Mouse (Mus musculus): ENCODE measurements around the gene Dmxl2.

Dmxl2 gene

DNA sequence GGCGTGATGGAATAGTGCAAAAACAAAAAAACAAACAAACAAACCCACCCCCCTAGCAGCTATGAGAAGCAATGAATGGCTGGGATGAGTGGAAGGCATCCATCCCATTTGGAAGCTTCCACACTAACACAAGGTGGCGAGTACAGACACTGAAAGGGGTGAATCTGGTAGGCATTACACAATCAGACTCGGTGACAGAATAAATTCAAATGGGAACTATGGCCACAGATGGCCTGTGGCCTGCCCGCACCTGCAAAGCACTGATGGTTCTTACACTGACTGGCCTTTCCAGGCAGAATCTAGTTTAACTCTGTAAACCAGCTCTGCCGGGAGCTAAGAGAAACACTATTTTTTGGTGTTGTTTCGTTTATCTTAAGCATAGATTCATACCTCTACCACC is 2.1 kb downstream of the Dmxl2 start:
- no peak for DNase-seq (ENCODE audit: low read depth)

DNA sequence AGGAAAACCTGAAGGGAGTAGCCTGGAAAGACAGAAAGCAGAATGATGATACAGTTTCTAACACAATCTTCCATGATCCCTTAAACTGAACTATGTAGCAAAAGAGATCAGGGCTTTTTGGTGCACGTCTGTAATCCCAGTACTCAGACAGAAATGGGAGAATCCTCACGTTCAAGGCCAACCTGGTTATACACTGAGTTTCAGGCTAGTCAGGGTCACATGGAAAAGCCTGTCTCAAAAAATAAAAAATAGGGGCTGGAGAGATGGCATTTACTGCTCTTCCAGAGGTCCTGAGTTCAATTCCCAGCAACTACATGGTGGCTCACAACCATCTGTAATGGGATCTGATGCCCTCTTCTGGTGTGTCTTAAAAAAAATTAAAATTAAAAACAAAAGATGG is 11.0 kb downstream of the Dmxl2 start:
- DNase-seq (ENCODE audit: low read depth), result no peak

DNA sequence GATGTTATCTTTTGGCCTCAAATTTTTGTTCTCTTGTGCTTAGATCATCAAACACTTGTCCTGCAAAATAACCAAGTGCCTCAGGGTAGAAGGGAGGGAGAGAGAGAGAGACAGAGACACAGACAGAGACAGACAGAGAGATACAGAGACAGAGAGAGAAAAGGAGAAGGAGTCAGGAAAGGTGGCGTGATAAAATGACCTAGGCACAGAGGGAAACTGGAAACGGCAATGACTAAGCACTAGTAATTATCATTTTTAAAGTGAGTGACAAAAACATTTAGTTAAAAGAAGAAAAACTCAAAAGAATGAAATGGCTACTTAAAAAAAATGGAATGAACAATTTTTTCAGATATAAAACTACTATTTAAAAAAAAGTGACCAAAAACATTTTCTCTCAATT is 11.8 kb downstream of the Dmxl2 start:
- DNase-seq (ENCODE audit: low read depth), result no peak

DNA sequence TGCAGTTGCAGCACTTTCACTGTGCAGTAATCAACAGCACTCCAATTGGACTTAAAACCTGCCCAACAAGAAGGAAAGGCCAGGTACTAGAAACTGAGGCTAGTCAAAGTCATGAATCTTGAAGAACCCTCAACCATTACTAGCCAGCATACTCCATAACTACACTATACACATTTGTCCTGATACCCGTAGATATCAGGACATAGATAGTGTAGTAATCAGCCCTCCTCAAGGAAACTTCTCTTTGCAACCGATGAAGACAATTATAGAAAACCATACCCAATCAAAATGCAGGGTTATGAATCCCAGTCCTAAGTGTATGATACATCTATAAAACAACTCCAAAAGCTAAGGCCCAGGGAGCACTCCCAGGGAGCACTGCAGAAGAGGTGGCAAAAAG is 16.5 kb downstream of the Dmxl2 start:
- no peak for DNase-seq (ENCODE audit: low read depth)

DNA sequence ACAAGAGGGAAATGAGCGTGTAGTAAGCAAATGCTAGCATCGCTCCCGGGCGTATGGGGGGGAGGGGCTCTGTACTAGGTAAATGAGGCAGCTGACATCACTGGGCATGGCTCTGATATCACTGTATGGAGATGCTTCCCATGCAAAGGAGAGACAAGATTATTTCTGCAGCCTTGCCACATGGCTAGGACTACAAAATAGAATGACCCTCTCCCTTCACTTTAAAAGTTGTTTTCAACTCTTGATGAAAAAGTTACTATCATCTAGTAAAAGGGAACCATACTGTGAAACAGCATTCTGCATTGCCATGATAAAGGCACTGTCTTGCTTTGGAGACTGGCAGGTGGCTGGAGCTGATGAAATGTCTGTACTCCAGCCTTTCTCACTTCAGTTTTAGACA is 18.2 kb downstream of the Dmxl2 start:
- DNase-seq (ENCODE audit: low read depth), result no peak

DNA sequence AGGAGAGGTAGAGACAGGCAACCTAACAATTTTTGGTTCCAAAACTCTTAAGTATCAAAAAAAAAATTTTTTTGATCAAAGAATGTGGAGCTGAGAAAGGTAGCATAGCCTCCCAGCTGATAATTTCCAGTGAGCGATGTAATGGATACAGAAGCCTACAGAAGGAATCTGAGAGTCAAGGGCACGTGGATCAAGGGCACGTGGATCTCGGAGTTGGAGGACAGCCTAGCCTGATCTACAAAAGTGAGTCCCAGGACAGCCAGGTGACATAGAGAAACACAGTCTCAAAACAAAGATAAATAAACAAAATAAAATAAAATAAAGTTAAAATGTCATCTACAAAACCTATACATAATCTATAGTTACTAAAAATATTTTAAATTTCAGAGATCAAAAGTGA is 18.7 kb downstream of the Dmxl2 start:
- DNase-seq (ENCODE audit: low read depth), result no peak

DNA sequence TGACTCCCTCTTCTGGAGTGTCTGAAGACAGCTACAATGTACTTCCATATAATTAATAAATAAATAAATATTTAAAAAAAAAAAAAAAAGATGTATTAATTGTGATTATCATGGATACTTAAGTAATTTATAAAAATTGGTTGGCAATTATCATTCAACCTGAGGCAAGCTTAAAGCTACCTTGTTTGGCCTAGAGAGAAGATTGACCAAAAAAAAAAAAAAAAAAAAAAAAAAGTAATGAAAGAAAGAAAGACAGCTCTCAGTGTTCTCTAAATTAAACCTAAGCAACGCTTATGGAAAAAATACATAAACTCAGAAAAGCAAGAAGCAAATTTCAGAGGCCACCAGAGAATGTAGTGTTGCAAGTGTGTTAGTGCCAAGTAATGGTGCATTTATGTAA is 22.4 kb downstream of the Dmxl2 start:
- no peak for DNase-seq (ENCODE audit: low read depth)

DNA sequence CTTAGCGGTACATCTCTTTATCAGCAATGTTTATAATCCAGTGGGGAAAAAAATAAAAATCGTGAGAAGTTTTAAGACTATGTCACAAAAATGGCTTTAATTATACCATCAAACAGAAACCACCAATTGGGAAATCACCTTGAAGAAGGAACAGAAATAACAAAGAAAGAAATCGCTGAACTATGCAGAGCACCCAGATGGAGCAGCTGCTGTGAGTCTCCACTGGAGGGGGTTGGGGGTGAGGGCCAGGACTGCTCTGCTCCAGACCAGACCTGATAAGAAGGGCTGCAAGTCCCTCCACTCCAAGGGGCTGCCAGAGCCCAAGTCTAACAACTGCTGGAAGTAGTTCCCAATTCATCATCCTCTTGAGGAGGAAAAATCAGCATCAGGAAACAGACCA is 23.3 kb downstream of the Dmxl2 start:
- no peak for DNase-seq (ENCODE audit: low read depth)

DNA sequence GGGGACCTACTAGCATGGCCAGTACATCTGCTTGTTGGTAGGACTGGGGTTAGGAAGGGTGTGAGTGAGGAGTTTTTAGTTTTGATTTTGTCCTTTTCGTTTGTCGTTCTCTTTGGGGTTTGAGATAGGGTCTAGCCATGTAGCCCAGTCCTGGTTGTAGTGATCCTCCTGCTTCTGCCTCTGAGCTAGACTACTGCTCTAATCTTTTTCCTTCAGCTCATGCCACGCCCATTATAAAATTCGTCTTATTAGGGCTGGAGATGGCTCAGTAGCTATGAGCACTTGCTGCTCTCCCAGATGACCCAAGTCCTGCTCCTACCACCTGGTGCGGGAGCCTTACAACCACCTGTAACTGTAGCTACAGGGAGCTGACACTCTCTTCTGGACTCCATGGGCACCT is 26.9 kb downstream of the Dmxl2 start:
- DNase-seq (ENCODE audit: low read depth), result no peak

DNA sequence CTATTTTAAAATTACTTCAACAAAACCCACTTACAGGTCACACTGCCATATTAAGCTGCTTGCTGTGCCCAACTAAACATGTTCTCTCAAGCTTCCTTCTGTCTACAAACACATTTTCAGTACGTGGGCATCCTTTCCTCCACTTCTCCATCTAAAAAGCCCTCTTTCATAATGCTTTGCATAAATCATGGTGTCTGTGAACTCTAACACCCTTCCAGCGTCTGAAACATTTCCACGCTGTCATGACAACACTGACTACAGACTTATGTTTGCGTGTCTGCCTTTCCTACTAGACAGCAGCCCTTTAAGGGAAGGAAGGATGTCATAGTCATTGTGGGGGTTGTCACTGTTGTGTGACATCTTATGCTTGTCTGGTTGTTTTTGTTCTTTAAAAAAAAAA is 27.4 kb downstream of the Dmxl2 start:
- no peak for DNase-seq (ENCODE audit: low read depth)

DNA sequence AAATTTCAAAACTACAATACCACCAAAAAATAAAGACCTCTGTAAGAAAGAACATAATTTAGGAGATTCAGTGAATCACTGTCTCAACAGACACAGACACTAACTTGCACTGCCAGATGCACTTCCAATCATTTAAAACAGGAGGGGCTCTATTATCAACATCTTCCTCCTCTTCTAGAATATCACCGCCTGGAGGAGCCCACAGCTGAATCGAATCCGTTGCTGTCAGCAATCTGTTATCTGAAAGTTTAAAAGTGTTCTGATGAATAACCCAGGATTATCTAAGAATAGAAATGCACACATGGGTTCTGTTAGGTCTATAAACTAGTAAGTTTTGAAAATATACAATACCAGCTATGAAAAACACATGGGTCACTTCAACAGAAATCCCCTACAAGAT is 28.6 kb downstream of the Dmxl2 start:
- no peak for DNase-seq (ENCODE audit: low read depth)

DNA sequence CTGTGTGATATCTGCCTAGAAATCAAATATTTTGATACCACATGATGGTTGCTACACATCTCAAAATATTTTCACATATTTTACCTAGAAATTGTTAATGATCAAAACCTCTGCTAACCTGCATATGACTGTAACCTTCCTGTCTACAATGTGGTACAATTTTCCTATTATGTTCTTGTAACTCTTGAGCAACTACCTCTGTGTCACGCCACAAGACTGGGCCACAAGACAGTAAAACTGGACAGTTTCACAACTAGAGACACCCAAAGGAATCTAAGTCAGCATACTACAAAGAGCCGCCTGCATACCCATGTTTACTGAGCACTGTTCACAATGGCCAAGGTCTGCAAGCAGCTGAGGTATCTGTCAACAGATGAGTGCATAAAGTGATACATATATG is 32.1 kb downstream of the Dmxl2 start:
- DNase-seq (ENCODE audit: low read depth), result no peak

DNA sequence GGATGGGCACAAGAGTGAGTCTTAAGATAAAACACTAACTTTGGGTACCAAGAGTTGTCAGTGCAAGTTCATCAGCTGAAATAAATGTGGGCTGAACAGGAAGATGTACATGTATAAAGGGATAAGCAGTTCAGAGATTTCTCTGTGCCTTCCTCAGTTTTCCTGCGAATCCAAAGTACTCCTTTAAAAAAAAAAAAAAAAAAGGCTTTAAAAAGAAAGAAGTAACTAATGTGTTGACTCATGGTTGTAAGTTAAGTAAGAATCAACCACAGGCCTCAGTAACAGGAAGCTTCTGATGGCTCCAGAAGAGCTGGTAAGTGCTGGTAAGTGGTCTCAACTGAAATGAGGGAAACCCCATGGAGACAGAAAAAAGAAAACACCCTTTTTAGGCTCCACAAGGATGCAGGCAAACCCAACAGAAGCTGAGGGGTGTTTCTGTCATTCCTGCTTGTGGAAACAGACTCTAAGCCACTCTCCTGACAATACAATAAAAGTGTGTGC is 33.9 kb downstream of the Dmxl2 start:
- DNase-seq (ENCODE audit: low read depth), result no peak

DNA sequence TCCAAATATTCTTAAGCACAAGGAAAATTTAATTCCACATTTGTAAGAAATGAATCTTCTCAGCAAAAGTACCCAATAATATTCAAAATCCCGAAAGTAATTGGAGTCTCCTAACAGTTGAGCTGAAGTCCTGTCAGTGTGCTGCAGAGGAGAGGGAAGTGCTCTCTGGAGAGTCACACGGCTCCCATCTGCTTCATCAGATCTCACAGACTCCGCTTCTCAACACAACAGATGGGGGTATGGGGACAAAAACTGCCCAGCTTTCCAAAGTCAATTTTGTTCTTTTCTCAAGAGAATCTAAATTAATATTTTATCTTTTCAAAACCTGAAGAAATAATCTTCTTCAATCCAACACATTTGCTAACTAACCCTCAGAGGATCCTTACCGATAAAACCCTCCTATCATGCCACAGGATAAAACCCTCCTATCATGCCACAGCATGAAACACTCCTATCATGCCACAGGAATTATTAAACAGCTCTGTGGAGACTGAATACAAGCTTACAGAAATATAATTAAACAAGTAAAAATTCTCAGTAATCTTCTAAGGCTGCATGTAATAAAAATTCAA is 37.9 kb downstream of the Dmxl2 start:
- DNase-seq (ENCODE audit: low read depth), result no peak

DNA sequence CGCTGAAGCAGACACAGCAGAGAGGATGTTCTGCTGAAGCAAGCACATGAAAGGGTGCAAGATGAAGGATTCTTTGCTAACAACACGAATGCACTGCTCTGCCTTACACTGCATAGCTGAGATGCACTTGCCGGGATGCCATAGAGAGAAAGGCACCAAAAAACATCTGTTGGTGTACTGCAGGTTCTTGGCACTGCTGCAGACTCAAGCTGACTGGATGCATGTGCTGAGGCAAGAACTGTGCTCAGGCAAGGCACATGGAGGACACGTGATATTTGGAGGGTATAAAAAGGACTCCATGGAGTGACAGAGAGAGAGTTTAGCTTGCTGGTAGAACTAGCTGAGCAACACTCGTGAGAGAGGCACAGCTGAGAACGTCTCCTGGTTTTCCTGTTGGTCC is 62.4 kb downstream of the Dmxl2 start:
- no peak for DNase-seq (ENCODE audit: low read depth)

DNA sequence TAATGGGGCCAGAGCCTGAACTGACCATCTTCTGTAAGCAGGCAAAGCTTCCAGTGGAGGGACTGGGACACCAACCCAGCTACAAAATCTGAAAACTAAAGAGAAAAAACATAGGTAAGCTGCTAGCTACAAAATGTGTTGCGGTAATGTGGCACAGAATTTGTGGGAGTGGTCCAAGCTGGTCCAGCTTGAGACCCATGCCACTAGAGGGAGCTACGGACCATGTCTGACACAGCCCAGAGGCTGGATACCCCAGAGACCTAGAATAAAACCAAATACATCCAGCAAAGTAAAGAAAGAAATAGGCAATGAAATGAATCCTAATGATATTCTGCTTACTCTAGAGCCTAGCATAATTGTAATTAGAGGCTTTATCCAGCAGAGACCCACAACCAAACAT is 63.2 kb downstream of the Dmxl2 start:
- DNase-seq (ENCODE audit: low read depth), result no peak

DNA sequence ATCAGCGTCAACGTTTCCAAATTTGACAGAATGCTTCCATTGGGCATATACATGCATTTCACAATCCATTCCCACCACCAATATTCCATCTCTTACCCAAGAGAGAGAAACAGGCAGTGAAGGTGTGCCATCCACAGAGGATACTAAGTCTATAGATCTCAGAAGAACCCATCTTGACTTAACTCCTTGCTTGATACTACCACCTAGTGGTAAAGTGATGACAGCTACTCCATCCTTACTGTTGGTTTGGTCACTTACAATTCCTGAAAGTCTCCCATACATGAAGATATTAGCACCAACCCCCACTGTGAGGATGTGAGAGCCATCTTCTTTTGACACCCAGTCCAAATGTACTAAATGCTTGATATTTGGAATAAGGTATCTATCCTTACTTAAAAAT is 85.2 kb downstream of the Dmxl2 start:
- DNase-seq (ENCODE audit: low read depth), result no peak

DNA sequence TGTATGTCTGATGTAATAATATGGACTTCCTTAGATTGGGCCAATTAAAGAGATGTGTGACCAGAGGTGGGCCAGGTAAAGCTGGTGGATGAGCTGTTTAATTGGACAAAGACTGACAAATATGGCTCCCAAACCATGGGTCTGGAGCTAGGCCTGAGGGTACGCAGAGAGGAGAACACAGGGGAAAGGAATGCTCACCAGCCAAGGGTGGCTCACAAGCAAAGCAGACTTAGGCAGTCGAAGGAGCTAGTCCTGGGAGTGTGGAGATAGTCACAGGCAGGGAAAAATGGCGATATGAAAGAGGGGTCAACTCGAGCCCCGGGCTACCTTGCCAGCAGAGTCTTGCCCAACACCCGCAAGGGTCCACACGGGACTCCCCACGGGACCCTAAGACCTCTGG is 144.7 kb downstream of the Dmxl2 start:
- no peak for DNase-seq (ENCODE audit: low read depth)

DNA sequence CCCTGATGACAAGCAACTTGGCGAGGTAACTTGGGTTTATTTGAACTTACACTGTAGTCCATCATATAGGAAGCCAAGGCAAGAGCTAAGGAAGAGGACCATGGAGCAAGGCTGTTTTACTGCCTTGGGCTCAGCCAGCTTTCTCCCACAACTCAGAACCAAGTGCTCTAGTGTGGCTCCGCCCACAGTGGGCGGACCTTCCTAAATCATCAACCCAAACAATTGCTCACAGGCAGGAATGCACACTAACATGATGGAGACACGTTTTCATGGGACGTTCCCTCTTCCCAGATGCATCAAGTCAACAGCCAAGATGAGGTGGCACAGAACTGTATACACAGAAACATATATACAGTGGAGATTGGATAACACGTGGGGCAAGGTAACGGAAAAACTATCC is 159.4 kb downstream of the Dmxl2 start:
- DNase-seq (ENCODE audit: low read depth), result no peak

DNA sequence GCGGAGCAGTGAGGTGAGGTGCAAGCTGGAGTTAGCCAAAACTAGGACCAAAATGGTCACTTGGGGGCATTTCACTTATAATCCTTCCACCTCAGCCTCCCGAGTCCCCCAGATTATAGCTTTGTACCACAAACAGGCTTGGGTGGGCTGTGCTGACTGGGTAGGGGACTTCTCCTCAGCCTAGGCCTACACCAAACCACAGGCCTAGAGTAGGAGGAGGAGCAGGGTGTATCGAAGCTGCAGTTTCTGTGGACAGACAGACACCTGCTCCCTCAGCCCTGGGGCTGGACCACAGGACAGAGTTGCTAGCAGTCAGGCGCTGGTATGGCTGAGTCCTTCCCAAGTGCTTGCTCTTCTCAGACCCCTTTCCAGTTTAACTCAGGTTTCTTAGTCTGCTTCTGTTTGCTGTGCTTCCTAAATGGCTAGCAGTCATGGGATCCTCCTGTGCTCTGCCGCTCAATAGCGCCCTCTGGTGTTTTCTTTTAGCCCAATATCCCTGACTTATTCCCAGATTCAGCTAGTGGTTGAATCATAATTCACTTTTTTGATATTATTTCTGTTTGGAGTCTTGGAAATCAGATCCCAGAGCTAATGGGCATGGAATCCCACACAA is 164.8 kb downstream of the Dmxl2 start:
- DNase-seq (ENCODE audit: low read depth), result peak; percentile 27

DNA sequence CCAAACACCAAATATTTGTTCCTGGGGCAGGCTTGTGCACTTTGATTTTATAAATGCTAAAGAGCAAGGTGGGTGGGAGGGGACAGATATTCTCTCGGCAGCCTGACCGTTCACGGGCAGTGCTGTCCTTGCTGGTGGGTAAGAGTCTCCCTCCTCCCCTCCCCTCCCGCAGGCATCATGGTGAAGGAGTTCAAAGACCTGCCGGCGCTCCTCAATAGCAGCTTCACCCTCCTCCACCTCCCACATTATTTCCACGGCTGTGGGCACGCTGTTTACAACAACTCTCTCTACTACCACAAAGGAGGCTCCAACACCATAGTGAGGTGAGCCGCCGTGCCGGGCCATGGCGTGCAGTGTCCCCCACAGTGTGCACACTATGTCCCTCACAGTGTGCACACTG is 165.8 kb downstream of the Dmxl2 start:
- no peak for DNase-seq (ENCODE audit: low read depth)

DNA sequence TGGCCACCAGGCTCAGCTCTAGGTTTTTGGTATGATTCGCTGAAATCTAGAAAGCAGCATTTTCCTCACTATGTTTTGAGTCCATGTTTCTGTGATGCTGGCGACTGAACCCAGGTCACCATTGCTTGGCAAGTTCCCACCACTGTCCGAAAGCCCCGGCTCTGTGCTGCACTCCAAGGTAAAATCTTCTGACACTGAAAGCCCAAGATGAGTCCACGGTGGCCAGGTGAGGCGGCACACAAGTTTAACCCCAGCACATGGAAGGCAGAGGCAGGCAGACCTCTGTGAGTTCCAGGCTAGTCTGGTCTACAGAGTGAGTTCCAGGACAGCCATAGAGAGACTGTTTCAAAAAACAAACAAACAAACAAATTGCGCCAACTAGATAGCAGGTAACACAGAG is 172.2 kb downstream of the Dmxl2 start:
- DNase-seq (ENCODE audit: low read depth), result no peak

DNA sequence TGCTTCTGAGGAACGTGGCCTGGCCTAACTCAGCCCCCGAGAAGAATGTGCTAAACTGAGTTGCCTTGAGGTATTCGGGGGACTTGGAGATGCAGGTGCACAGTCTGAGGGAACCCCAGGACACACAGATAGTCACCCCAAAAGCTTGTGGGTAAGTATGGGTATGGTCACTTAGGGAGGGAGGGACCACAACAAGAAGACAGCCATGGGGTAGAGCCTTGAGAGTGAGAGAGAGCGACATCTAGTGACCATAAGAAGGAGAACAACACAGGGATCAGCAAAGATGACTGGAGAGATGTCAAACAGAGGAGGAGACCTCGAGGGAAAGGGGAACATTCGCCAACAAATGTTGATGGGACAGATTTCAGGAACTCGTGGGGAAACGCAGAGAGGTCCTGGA is 178.0 kb downstream of the Dmxl2 start:
- DNase-seq (ENCODE audit: low read depth), result no peak

DNA sequence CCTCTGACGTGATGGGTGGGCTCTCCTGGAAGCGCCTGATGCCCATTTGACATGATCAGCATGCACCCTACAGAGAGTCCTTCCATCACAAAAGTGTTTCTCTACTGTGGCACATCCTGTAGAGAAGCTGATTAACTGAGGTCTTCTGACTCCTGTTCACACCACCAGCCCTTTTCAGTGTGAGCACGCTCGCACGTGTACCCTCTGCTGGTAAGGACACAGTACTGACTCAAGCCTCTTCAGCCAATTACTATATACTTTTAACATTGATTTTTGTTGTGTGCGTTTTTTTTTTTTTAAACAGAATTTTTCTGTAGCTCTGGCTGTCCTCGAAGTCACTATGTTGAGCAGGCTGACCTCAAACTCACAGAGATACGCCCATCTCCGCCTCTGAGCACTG is 185.1 kb downstream of the Dmxl2 start:
- no peak for DNase-seq (ENCODE audit: low read depth)
